Mouse (Mus musculus): ENCODE data around the gene Pdss2.

Pdss2 gene

DNA sequence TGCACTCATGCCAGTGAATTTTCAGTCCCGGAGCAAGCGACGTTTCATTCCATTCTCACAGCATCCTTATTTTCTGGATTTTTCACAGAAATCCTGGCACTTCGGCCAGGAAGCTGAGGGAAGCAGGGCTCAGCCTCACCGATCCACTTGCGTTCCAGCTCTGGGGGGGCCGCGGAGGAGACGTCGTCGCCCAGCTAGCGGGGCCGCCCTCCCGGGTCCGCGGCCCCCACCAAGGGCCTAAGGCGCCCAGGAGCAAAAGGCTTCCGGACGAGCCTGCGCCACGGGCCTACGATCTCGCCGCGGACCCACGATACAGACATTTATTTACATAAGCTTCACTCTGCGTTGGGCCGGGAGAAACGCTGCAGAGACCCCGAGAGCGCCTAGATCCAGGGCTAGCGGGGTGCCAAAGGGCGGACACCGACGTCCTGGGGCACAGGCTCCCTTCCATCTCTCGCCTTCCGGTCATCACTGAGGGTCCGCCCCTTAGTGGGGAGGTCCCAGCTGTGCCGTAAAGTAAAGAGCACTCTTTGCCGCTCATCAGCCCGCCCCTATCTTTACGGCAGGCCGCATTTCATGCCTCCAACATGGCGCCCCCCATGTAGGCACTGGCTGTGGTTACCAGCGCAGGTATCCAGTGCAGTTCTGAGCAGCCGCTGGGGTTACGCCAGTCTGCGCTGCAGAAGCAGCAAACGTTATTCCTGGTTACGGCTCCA lies at the start of gene Pdss2:
Pdss2 (plus strand) TSS at position 577 of the 716 bp plus-strand sequence.
- DNase-seq (ENCODE audit: low spot score), result peak; percentile 93

DNA sequence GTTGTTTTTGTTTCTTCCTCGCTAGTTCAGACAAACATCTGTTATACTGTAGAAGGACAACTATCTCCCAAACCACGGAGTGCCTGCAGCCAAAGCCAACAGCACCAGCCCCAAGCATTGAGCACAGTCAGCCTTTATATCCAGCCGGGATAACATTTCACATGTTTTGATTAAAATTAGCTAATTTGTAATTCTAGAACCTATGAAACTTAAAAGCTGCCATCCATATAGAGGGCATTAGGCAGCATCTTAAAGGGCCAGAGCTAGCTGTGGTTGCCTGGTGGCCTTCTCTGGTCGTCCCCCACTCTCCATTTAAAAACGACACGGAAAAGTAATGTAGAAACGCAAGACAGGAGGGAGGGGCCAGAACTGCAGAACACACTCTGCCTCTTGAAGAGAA lies 49.2 kb upstream of the Pdss2 start:
- no peak for DNase-seq (ENCODE audit: low spot score)

DNA sequence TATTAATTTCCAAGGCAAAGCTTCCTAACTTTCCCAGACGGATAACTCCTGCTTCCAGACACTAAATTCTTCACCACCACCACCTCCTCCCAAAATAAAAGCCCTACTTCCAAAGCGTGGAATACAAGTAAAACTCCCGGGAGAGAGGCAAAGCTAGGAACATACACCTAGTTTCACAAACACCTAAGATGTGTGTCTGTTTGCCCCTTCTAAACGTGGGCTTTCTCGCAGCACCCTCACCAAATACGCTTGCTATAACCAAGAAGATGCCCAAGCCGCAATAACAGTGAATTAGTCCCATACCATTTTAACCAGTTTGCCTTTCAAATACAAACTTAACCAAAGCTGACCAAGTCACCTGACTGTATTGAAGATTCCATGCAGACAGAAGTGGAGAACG lies 48.7 kb upstream of the Pdss2 start:
- no peak for DNase-seq (ENCODE audit: low spot score)

DNA sequence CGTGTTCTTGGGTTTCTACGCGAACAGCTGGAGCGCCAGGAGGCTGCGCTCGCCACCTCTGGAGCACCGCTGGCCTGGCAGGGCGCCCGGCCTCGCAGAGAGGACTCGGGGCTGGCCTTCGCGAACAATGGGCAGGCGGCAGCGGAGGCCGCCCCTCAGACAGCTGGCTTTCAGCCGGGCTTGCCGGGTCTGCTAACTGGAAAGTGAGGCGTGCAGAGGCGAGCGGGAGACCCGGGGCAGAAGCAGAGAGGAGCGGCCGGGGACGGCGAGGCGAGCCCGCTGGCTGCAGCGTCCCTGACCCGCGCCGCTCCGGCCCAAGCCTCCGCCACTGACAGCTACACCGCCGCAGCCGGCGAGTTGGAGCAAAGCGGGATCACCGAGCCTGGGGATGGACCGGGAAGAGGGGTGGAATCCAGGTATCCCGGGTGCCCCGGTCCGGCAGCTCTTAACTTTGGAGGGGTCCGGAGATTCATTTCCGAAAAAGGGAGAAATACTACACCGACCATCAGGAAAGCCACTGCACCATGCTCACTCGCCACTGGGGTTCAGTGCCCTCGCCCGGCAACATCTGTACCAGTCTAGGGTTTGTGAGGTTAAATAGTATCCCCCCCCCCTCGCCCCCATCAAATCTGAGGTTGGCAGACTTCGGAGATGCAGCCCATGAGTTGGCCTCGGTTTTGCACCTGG lies 48.0 kb upstream of the Pdss2 start:
- DNase-seq (ENCODE audit: low spot score), result peak; percentile 84

DNA sequence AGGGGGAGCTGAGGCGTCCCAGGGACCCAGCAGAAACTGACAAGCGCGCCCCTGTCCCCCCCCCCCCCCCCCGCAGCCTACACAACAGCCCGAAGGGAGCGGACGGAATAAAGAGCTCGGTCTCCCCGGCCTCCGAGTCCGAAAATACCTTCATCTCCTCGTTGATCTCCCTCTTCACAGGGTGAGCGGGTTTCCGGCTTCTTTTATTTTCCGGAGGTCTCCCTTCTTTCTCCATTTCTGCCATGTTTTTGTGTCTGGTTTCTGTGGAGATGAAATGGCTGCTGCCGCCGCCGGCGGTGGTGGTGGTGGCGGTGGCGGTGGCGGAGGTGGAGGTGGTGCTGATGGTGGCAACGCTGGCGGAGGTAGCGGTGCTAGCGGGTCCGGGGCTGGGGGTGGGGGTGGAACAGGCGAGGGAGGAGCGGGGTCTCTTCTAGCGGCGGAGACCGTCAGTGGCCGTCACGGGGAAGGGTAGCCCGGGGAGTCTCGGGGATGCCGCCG lies 47.4 kb upstream of the Pdss2 start:
- peak; percentile 62 for DNase-seq (ENCODE audit: low spot score)

DNA sequence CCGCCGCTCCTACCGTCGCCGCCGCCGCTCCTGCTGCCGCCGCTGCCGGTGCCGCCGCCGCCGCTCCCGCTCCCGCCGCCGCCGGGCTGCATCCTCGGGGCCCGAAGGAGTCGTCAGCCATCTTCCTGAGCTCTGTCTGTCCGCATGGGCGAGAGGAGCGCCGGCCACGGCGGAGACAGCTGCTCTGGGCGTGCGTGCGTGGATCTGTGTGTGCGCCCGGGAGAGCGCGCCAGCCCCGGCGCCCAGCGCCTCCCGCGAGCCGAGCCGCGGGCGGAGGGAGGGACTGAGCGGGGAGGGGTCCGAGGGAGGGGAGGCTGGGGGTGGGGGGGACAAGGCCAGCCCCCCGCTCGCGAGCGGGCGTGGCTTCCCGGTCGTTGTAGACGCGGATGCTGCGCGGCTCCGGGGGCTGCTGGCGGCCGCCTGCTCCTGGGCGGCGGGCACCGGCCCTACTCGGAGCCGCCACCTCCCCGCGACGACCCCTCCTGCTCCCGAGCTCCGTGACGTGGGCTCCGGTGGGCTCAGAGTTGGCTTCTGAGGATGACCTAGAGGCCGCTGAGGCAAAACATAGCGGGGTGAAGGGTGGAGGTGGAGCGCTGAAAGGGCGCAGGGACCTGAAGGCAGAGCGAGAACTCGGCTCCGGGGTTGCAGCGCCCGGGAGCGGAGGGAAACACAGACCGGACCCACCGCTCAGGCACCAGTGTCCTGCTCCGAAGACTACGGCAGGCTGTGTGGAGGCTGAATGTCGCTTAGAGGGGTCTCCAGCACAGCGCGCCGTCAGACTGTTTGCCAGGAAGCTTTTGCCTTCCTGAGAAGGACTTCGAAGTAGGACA lies 46.7 kb upstream of the Pdss2 start, which contains the start of the genes Sobp and 9030612E09Rik:
Sobp (minus strand) TSS at position 205 of the 830 bp plus-strand sequence.
9030612E09Rik (plus strand) TSS at position 379 of the 830 bp plus-strand sequence.
- DNase-seq (ENCODE audit: low spot score), result peak; percentile 81

DNA sequence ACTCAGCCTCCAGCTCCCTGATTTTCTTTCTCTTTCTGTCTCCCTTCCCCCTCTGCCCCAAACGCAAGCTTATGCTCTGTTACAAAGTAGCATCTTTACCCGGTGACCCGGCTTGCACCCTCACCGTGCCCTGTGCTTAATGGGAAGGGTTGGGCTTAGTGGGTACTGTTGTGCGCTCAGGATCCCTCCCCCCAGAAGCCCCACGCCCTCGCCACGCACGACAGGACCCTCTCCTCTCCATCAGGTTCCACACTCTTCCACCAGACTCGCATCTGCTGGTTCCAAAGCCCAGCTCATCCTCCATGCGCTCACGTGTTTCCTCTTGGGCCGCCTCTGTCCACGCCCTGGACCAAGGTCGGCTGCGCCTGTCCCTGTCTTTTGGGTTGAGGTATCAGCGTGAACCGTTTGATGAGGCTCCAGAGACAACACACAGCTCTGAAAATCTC lies 46.1 kb upstream of the Pdss2 start:
- peak; percentile 69 for DNase-seq (ENCODE audit: low spot score)

DNA sequence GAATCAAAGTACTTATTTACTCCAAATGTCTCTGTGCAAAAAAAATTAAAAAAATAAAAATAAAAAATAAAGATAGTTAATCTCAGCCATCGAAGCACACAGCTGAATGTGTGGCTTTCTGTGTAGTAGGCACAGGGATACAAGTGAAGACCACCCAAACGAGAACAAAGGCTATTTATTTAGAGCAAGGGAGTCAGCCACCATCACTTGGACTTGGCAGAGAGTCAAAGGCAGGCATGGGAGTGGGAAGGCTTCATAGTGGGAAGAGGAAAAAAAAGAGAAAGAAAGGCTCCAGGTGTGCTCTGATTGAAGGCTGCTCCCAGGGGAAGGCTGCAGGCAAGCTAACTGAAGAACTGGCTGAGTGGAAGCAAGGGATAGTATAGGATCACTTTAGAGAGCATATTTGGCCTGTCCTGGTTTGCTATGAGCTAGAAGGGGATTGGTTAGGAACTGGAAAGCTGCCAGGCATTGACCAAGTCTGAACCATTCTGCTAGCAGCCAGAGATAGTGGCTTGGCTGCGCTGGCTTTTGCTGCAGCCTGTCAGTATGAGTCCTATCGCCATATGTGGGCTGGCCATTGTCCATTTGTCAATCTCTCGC lies 40.9 kb upstream of the Pdss2 start:
- no peak for DNase-seq (ENCODE audit: low spot score)

DNA sequence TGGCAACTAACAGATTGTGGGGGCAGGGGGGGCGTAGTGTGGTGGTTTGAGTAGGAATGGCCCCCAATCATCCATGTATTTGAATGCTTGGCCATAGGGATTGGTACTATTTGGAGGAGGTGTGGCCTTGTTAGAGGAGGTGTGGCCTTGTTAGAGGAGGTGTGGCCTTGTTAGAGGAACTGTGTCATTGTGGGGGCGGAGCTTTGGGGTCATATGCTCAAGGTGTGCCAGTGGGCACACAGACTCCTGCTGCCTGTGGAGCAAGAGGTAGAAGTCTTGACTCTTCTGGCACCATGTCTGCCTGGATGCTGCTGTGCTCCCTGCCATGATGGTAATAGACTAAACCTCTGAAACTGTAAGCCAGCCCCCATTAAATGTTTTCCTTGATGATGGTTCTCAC lies 21.1 kb upstream of the Pdss2 start:
- no peak for DNase-seq (ENCODE audit: low spot score)

DNA sequence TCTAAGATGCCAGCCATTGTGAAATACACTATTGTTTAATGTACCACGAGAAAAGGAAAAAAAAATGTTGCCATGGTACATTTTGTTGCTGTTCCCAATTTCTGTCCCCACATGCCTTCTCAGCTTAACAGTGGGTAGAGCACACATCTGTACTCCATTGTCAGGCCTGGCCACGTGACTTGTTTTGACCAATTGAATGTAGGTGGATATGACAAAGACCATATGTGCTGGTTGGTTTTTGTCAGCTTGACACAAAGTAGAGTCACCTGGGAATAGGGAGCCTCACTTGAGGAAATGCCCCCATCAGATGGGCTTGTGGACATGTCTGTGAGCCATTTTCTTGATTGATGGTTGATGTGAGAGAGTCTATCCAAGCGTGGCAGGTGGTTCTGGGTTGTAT lies 17.4 kb upstream of the Pdss2 start:
- no peak for DNase-seq (ENCODE audit: low spot score)

DNA sequence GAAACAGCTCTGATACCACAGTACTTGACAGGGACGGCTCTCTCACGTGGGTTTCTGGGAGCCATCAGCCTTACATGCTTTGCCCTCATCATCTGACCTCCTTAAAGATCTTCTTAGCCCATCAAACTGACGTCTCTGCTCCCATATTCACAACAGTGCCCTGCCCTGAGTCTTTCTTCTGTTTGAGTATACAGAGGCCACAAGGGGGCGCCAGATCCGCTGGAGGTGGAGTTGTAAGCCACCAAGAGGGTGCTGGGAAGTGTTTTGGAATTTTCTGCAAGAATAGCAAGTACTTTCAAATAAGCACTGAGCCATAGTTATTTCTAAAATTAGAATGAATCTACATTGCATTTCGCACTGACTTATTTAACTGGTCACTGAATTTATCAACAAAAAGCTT lies 9.4 kb upstream of the Pdss2 start:
- peak; percentile 67 for DNase-seq (ENCODE audit: low spot score)

DNA sequence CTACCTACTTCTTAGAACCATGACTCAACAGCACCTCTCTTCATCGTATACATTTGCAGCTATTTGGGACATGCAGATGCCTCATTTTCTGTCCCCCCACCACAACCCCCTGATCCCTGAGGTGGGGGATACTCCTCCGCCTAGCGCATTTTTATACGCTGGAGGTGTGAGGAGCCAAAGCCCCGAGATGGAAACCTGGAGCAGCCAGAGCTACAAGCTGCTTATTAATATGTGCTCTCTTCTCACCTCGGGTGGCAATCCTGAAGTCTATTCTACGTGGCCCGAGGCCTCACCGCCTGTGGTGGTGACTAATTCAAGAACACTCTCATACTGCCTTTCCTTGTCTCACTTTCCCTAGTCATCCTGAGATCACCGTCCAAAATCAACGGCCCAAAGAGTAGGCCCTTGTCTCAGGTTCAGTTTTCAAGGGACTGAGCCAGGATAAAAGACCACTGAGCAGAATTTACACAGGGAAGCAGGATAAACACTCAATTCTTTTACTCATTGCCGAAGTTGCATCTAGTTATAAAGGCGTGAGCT lies 3.9 kb upstream of the Pdss2 start:
- no peak for DNase-seq (ENCODE audit: low spot score)

DNA sequence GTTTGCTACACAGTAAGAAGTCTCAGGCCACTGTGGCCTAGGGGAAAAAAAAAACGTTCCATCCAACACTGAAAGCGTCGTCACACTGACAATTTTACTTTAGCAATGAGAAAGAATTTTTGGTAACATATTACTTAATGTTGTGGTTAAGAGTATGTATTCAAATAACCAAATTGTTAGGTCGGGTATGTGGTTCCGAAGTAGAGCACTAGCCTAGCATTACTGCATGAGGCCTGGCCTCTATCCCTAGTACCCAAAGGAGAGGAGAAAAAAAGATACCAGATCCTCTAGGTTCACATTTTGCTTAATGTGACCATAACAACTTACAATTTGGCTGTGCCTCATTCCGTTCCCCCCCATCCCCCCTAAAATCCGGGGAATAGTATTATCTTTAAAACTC lies 807 bp upstream of the Pdss2 start:
- no peak for DNase-seq (ENCODE audit: low spot score)

DNA sequence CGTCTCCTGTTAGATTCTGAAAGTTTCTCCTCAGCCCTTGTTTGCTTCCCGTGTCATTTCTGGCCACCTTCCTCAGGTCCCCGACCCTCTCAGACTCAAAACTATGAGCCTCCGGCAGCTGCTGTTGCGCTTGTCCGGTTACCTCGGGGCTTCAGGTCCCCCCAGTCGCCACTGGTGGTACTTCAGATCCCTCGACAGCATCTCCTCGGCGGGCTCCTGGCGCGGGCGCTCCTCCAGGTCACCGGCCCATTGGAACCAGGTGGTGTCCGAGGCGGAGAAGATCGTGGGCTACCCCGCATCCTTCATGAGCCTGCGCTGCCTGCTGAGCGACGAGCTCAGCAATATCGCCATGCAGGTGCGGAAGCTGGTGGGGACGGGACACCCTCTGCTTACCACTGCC lies 373 bp downstream of the Pdss2 start:
- DNase-seq (ENCODE audit: low spot score), result peak; percentile 68

DNA sequence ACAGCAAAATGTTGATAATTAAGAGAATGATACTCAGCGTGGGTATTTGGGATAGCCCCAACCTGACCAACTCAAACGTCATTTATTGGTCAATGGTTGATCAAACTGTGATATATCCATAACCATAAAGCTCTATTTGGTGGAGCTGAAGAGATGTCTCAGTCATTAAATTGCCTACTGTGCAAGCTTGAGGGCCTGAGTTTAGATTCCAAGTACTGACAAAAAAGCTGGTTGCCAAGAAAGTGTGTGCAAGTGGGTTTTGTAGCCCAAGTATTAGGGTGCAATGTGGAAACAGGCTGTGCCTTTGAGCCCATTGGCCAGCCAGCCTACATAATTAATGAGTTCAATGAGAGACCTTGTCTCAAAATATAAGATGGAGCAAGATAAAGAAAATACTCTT lies 2.1 kb downstream of the Pdss2 start:
- no peak for DNase-seq (ENCODE audit: low spot score)

DNA sequence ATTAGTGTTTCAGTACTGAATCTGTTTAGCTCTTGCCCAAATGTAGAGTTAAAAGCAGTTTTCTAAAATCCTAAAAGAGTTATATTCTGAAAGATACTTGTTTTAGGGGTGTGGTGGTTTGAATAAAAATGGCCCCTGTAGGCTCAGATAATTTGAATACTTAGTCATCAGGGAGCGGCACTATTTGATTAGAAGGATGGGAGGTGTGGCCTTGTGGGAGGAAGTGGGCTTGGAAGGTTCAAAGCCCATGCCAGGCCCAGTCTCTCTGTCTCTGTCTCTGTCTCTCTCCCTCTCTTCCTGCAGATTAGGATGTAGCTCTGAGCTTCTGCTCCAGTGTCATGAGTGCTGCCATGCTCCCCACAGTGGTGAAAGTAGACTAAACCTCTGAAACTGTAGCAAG lies 5.1 kb downstream of the Pdss2 start:
- DNase-seq (ENCODE audit: low spot score), result no peak

DNA sequence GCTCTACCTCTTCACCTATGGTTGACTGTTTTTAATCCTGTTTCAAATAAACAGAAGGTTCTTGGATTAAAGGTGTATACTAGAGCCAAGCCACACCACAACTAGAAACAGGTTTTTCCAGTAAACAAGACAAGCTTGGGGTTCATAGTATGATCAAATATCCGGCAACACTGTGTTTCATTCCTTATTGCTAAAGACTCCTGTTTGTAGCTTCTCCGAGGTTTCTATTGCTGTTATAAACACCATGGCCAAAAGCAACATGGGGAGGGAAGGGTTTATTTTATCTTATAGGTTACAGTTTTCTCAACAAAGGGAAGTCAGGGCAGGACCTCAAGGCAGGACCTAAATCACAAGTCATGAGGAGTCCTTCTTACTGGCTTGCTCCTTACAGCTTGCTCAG lies 8.0 kb downstream of the Pdss2 start:
- no peak for DNase-seq (ENCODE audit: low spot score)

DNA sequence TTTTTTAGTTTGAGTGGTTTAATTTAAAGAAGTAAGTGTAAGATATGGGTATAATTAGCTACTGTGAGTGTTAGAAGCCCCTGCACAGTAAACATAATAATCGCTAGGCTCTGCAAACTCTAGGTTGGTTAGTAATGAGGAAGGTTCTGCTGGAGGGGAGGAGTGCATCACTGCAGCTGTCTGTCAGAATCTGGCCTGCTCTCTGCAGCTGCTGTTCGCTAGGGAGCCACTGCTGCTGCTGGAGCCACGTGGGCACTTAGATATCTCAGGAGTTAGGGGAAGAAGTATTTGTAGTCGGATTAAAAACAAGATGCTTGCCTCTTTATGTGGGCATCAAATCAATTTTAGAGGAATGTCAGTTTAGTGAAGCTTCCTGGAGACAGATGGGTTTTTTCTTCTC lies 13.2 kb downstream of the Pdss2 start:
- DNase-seq (ENCODE audit: low spot score), result no peak

DNA sequence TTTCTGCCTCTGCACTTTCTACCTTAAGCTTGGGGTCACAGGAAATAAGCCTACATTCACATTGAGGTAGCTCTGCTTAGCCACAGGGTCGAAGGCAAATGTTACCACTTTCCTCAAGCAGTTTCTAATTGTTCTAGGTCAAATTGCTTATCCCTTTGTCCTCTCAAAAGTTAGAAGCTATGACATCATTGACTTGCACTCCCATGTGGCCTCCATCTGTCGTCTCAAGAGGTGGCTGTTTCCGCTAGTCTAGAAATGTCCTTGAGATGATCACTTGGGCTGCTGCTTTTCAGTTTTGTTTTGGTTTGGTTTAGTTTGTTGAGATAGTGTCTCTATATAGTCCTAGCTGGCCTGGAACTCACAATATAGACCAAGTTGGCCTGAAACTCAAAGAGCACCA lies 13.7 kb downstream of the Pdss2 start:
- DNase-seq (ENCODE audit: low spot score), result no peak

DNA sequence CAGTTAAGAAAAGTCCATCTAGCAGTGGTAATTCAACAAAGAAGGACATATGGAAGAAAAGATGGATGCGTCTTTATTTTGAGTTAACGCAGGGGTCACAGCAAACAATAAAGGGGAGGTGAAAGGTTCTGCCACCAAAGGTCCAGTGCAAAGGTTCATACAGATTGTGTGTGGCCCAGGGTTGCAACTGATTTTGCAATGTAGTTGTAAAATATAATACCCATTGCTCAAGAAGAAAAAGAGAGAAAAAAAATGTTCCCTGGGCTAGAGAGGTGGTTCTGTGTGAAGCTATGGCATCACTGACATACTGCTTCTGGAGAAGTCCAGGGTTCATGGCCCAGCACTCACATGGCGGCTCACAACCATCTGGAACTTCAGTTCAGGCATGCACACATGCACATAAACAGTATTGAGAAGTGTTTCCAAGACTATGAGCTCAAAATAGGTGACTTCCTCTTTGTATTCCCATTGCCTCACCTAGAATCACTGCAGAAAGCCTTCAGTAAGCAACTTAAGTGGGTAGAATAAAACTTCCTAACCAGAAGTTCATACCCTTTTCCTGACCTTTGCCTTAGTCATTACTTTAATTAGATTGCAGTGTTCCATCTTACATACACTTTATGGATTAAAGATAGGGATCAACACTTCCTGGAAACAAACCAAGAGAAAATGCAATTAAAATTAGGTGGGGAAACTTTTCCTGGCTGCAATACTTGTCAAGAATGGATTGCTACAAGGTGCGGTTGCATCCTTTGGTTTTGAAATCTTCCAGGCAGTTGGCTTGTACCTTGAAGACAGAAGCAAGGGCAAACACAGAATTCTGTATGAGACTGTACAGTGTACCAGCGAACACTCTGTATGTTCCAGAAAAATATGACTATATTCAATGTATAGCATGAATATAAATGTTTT lies 14.7 kb downstream of the Pdss2 start:
- no peak for DNase-seq (ENCODE audit: low spot score)

DNA sequence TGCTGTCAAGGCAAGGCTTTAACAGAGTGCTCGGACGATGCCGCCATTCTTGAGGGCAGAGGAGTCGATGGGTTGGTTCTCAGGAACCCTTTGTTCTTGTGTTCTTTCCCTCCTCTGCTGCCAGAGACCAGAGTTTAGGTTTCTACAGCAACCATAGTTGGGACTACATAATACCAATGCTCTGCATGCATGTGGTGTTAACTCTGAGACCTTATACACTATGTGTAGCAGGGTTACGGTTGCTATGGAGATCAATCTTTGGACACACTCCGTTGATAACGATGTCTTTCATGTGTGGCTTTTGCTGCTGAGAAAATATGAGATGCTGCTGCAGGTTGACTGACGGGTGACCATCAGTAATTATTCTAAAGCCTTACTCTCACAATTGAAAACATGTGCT lies 20.9 kb downstream of the Pdss2 start:
- no peak for DNase-seq (ENCODE audit: low spot score)
